In genomic region chr9:69672657-69673462, GRCm38 (mm10) we compare ENCODE assay signal across 28 mouse cellular contexts.
DNase-seq lines count a peak whose midpoint lies in the region; ATAC-seq and TF ChIP-seq lines count a peak whose summit lies in the region.
"Had no signal": no experiment of that assay in that cellular context is flagged by ENCODE, and none has a peak within 500 bp of the region (broad histone marks: within the 10 kb centered on the region; RNA-seq: fewer than 3 reads in every experiment).

No protein-coding gene starts in this region.

- peak overlapping the region; percentile 3; the same call in 1 of the 2 replicates for H3K27ac ChIP-seq in hindbrain, postnatal 0 days
- no peak overlapping the region for H3K27ac ChIP-seq in hindbrain, embryonic 11.5 days (ENCODE audit: low read depth, low read length)
- H3K27ac ChIP-seq: embryonic facial prominence, embryonic 10.5 days; embryonic facial prominence, embryonic 15.5 days; forebrain, embryonic 12.5 days; heart, embryonic 10.5 days; kidney, embryonic 15.5 days; limb, embryonic 13.5 days; liver, embryonic 12.5 days; neural tube, embryonic 13.5 days had no signal

- DNase-seq in cerebellum, adult 9-10 months: peak; percentile 1
- no peak for DNase-seq in cerebellum, postnatal 36 days
- DNase-seq in hindbrain, postnatal 0 days (ENCODE audit: low spot score): peak; percentile 54
- DNase-seq in hindbrain, embryonic 11.5 days (ENCODE audit: low spot score): no peak
- DNase-seq in right cerebral cortex, postnatal 10 days (ENCODE audit: low spot score in 2 of 2): peak; percentile 26 to 31
- DNase-seq in right cerebral cortex, postnatal 25 days: no peak
- no peak for DNase-seq in spleen, postnatal 4 days (ENCODE audit: low spot score in 2 of 2)
- DNase-seq: adrenal gland, adult 8-10 months; cerebellum, adult 8-10 months; forebrain, postnatal 0 days; heart, postnatal 4 days; kidney, adult 18-20 months; kidney, postnatal 25 days; lung, adult 18-20 months; lung, postnatal 4 days; right cerebral cortex, postnatal 14 days; thymus, postnatal 14 days had no signal

- 0 out of 2 replicates have a peak, but pooled peaks cover 5% of the 10 kb centered on the region for H3K4me1 ChIP-seq in hindbrain, postnatal 0 days (ENCODE audit: insufficient read depth, low read length)
- H3K4me1 ChIP-seq in hindbrain, embryonic 11.5 days (replicated peaks; ENCODE audit: control insufficient read depth, insufficient read depth, low read length): peaks cover 3% of the 10 kb centered on the region
- H3K4me1 ChIP-seq: liver, embryonic 12.5 days had no signal

- no peak for TF ChIP-seq CTCF in hindbrain, postnatal 0 days (IDR thresholded peaks at IDR 0.05; ENCODE audit: low read depth)

- ATAC-seq in hindbrain, postnatal 0 days: peak; percentile 61; the same call in 1 of the 2 replicates
- ATAC-seq in hindbrain, embryonic 11.5 days (ENCODE audit: low FRiP score): no peak
- ATAC-seq: forebrain, postnatal 0 days; inflammation-experienced regulatory T-cells, adult 6 months; liver, embryonic 12.5 days; lung, postnatal 0 days had no signal

- peaks cover 8% of the 10 kb centered on the region; the same call in 1 of the 2 replicates for H3K27me3 ChIP-seq in hindbrain, postnatal 0 days (ENCODE audit: insufficient read depth, low read length)
- peaks cover 21% of the 10 kb centered on the region for H3K27me3 ChIP-seq in hindbrain, embryonic 11.5 days (ENCODE audit: control insufficient read depth, insufficient read depth, low read length)

- no peaks in the 10 kb centered on the region for H3K36me3 ChIP-seq in hindbrain, postnatal 0 days (ENCODE audit: insufficient read depth, low read length)
- no peaks in the 10 kb centered on the region for H3K36me3 ChIP-seq in hindbrain, embryonic 11.5 days (ENCODE audit: control insufficient read depth, insufficient read depth, low read length)
- H3K36me3 ChIP-seq: embryonic facial prominence, embryonic 10.5 days; embryonic facial prominence, embryonic 15.5 days; forebrain, embryonic 12.5 days; G1E; heart, embryonic 10.5 days; kidney, embryonic 15.5 days; limb, embryonic 13.5 days; liver, embryonic 12.5 days; neural tube, embryonic 13.5 days had no signal

- no peak overlapping the region for H3K9ac ChIP-seq in hindbrain, postnatal 0 days (replicated peaks; ENCODE audit: low read length)
- no peak overlapping the region for H3K9ac ChIP-seq in hindbrain, embryonic 11.5 days (ENCODE audit: low read depth, low read length)
- H3K9ac ChIP-seq: embryonic facial prominence, embryonic 15.5 days; forebrain, embryonic 12.5 days; forebrain, postnatal 0 days; kidney, embryonic 15.5 days; limb, embryonic 13.5 days; liver, embryonic 12.5 days; neural tube, embryonic 13.5 days had no signal

- no peak overlapping the region for H3K4me2 ChIP-seq in hindbrain, postnatal 0 days (ENCODE audit: low read depth, low read length)
- no peak overlapping the region for H3K4me2 ChIP-seq in hindbrain, embryonic 11.5 days (replicated peaks; ENCODE audit: low read depth, low read length)
- H3K4me2 ChIP-seq: embryonic facial prominence, embryonic 15.5 days; forebrain, embryonic 12.5 days; kidney, embryonic 15.5 days; limb, embryonic 13.5 days; liver, embryonic 12.5 days; neural tube, embryonic 13.5 days had no signal

- 55% methylated on average over 13 of the region's 13 CpGs for WGBS in hindbrain, postnatal 0 days
- WGBS in hindbrain, embryonic 11.5 days: 65% methylated on average over 13 of the region's 13 CpGs

- no peak overlapping the region for H3K4me3 ChIP-seq in hindbrain, postnatal 0 days (ENCODE audit: low read length)
- H3K4me3 ChIP-seq in hindbrain, embryonic 11.5 days (ENCODE audit: low read depth, low read length): no peak overlapping the region
- H3K4me3 ChIP-seq: embryonic facial prominence, embryonic 10.5 days; embryonic facial prominence, embryonic 15.5 days; forebrain, embryonic 12.5 days; heart, embryonic 10.5 days; kidney, embryonic 15.5 days; limb, embryonic 13.5 days; liver, embryonic 12.5 days; neural tube, embryonic 13.5 days had no signal

- H3K9me3 ChIP-seq in hindbrain, postnatal 0 days (ENCODE audit: low read length): no peaks in the 10 kb centered on the region
- H3K9me3 ChIP-seq in hindbrain, embryonic 11.5 days (ENCODE audit: control insufficient read depth, low read length): no peaks in the 10 kb centered on the region
- H3K9me3 ChIP-seq: embryonic facial prominence, embryonic 10.5 days; embryonic facial prominence, embryonic 15.5 days; G1E; heart, embryonic 10.5 days; kidney, embryonic 15.5 days; liver, embryonic 12.5 days; neural tube, embryonic 13.5 days had no signal

Comparison
In these comparisons a context has a peak if more than half of its experiments do, and no peak if none do; other contexts are left out.
1. DNase-seq: peak in cerebellum, adult 9-10 months (single experiment), hindbrain, postnatal 0 days (single experiment) and right cerebral cortex, postnatal 10 days (2 of 2); none in cerebellum, postnatal 36 days (0 of 2), hindbrain, embryonic 11.5 days (single experiment), right cerebral cortex, postnatal 25 days (single experiment) and spleen, postnatal 4 days (0 of 2).